Mouse (Mus musculus): ENCODE measurements around the gene Twf2. TPM values are rescaled to one million over a fixed set of nuclear protein-coding genes. Genes with fewer than 3 reads are reported as not detected.

Twf2 gene
- not detected for polyA plus RNA-seq (2014; fragmentation: Illumina TruSeq; extraction: RNeasy Lipid Tissue Mini Kit (QIAGEN cat#74804); ENCODE audit: low read depth, low replicate concordance)

GRCm38 (mm10) chr9:106202819-106203636 lies at the start of gene Twf2:
Twf2 (plus strand) TSS chr9:106203108.

GRCm38 (mm10) chr9:106158037-106158491 lies 44.8 kb upstream of the Twf2 start, which contains the start of gene Glyctk:
Glyctk (minus strand) TSS chr9:106158138.

GRCm38 (mm10) chr9:106170556-106171345 lies 32.2 kb upstream of the Twf2 start, which contains the start of gene Wdr82:
Wdr82 (plus strand) TSS chr9:106170928.

GRCm38 (mm10) chr9:106199535-106200272 lies 3.2 kb upstream of the Twf2 start, which contains the start of gene Ppm1m:
Ppm1m (minus strand) TSS chr9:106199746.

GRCm38 (mm10) chr9:106222261-106222851 lies 19.4 kb downstream of the Twf2 start, which contains the start of gene Tlr9:
Tlr9 (plus strand) TSS chr9:106222598.

Other genes starting within 250 kb of the Twf2 start
- 0.08 TPM for gene Col6a5, start 242.5 kb upstream of the Twf2 start, polyA plus RNA-seq (2014; fragmentation: Illumina TruSeq; extraction: RNeasy Lipid Tissue Mini Kit (QIAGEN cat#74804); ENCODE audit: low read depth, low replicate concordance)
- not detected for gene Col6a4, start 106.3 kb upstream of the Twf2 start, polyA plus RNA-seq (2014; fragmentation: Illumina TruSeq; extraction: RNeasy Lipid Tissue Mini Kit (QIAGEN cat#74804); ENCODE audit: low read depth, low replicate concordance)
- gene Glyctk, start 45.0 kb upstream of the Twf2 start, polyA plus RNA-seq (2014; fragmentation: Illumina TruSeq; extraction: RNeasy Lipid Tissue Mini Kit (QIAGEN cat#74804); ENCODE audit: low read depth, low replicate concordance) = 12.8 TPM
- 78.0 TPM for gene Wdr82, start 32.2 kb upstream of the Twf2 start, polyA plus RNA-seq (2014; fragmentation: Illumina TruSeq; extraction: RNeasy Lipid Tissue Mini Kit (QIAGEN cat#74804); ENCODE audit: low read depth, low replicate concordance)
- 1.5 TPM for gene Ppm1m, start 3.4 kb upstream of the Twf2 start, polyA plus RNA-seq (2014; fragmentation: Illumina TruSeq; extraction: RNeasy Lipid Tissue Mini Kit (QIAGEN cat#74804); ENCODE audit: low read depth, low replicate concordance)
- gene Tlr9, start 19.5 kb downstream of the Twf2 start, polyA plus RNA-seq (2014; fragmentation: Illumina TruSeq; extraction: RNeasy Lipid Tissue Mini Kit (QIAGEN cat#74804); ENCODE audit: low read depth, low replicate concordance) = not detected
- gene Alas1, start 45.5 kb downstream of the Twf2 start, polyA plus RNA-seq (2014; fragmentation: Illumina TruSeq; extraction: RNeasy Lipid Tissue Mini Kit (QIAGEN cat#74804); ENCODE audit: low read depth, low replicate concordance) = 43.8 TPM
- not detected for gene Poc1a, start 78.0 kb downstream of the Twf2 start, polyA plus RNA-seq (2014; fragmentation: Illumina TruSeq; extraction: RNeasy Lipid Tissue Mini Kit (QIAGEN cat#74804); ENCODE audit: low read depth, low replicate concordance)
- gene Dusp7, start 165.5 kb downstream of the Twf2 start, polyA plus RNA-seq (2014; fragmentation: Illumina TruSeq; extraction: RNeasy Lipid Tissue Mini Kit (QIAGEN cat#74804); ENCODE audit: low read depth, low replicate concordance) = 14.0 TPM
- 24.8 TPM for gene Rpl29, start 226.3 kb downstream of the Twf2 start, polyA plus RNA-seq (2014; fragmentation: Illumina TruSeq; extraction: RNeasy Lipid Tissue Mini Kit (QIAGEN cat#74804); ENCODE audit: low read depth, low replicate concordance)
- 8.3 TPM for gene Acy1, start 235.2 kb downstream of the Twf2 start, polyA plus RNA-seq (2014; fragmentation: Illumina TruSeq; extraction: RNeasy Lipid Tissue Mini Kit (QIAGEN cat#74804); ENCODE audit: low read depth, low replicate concordance)
- 112 TPM for gene Abhd14b, start 244.4 kb downstream of the Twf2 start, polyA plus RNA-seq (2014; fragmentation: Illumina TruSeq; extraction: RNeasy Lipid Tissue Mini Kit (QIAGEN cat#74804); ENCODE audit: low read depth, low replicate concordance)
- gene Abhd14a, start 244.6 kb downstream of the Twf2 start, polyA plus RNA-seq (2014; fragmentation: Illumina TruSeq; extraction: RNeasy Lipid Tissue Mini Kit (QIAGEN cat#74804); ENCODE audit: low read depth, low replicate concordance) = 0.73 TPM

Measured in kidney, adult 10 weeks (tissue).